Mouse (Mus musculus) neural tube, embryonic 12.5 days (tissue): Measurements from ENCODE around the gene Fam174b. TPM values are rescaled to one million over a fixed set of nuclear protein-coding genes. Genes with fewer than 3 reads are reported as not detected.

Source experiments
- ATAC-seq: fragments of 200-750 bp; cut with Nextera tagmentation; 2 replicates; pipeline ENCODE4 v1.8.0; 2017; ENCODE audit warnings: low read depth, mild to moderate bottlenecking, moderate TSS enrichment, moderate library complexity; ENCODE audit not compliant: low FRiP score
- H3K27ac ChIP-seq: fragments of 300-500 bp; sonication (generic); 2 replicates; pipeline ENCODE4 v1.5.1; 2016
- H3K27me3 ChIP-seq: fragments of 300-500 bp; sonication (generic); replicated peaks from 2 replicates; pipeline ENCODE4 v1.6.1; 2016; ENCODE audit warnings: mild to moderate bottlenecking
- H3K36me3 ChIP-seq: fragments of 300-500 bp; sonication (generic); 2 replicates; pipeline ENCODE4 v1.6.1; 2016; ENCODE audit warnings: mild to moderate bottlenecking
- H3K4me1 ChIP-seq: fragments of 300-500 bp; sonication (generic); 2 replicates; pipeline ENCODE4 v1.6.1; 2016
- H3K4me2 ChIP-seq: fragments of 300-500 bp; sonication (generic); replicated peaks from 2 replicates; pipeline ENCODE4 v1.6.1; 2016; ENCODE audit warnings: mild to moderate bottlenecking
- H3K4me3 ChIP-seq: fragments of 300-500 bp; sonication (generic); 2 replicates; pipeline ENCODE4 v1.5.1; 2016
- H3K9ac ChIP-seq: fragments of 300-500 bp; sonication (generic); 2 replicates; pipeline ENCODE4 v1.6.1; 2016; ENCODE audit warnings: mild to moderate bottlenecking
- H3K9me3 ChIP-seq: fragments of 300-500 bp; sonication (generic); 2 replicates; pipeline ENCODE4 v1.6.1; 2016; ENCODE audit warnings: mild to moderate bottlenecking
- WGBS: fragments of 180-500 bp; shearing (Covaris S2); methylation state at CpG from one replicate; pipeline ENCODE4 v1.1.7; 2016; 5-methylcytosine and 5-hydroxymethylcytosine counted together
- polyA plus RNA-seq: library from polyadenylated mRNA; unstranded; fragments of >200 nt; fragmentation: Nextera tagmentation; extraction: Ambion mirVana; gene quantifications from 2 replicates; pipeline ENCODE4 v1.2.1, GENCODE M21; 2016

Gene Fam174b
- polyA plus RNA-seq: 33.7 and 34.1 TPM in 2 replicates

DNA sequence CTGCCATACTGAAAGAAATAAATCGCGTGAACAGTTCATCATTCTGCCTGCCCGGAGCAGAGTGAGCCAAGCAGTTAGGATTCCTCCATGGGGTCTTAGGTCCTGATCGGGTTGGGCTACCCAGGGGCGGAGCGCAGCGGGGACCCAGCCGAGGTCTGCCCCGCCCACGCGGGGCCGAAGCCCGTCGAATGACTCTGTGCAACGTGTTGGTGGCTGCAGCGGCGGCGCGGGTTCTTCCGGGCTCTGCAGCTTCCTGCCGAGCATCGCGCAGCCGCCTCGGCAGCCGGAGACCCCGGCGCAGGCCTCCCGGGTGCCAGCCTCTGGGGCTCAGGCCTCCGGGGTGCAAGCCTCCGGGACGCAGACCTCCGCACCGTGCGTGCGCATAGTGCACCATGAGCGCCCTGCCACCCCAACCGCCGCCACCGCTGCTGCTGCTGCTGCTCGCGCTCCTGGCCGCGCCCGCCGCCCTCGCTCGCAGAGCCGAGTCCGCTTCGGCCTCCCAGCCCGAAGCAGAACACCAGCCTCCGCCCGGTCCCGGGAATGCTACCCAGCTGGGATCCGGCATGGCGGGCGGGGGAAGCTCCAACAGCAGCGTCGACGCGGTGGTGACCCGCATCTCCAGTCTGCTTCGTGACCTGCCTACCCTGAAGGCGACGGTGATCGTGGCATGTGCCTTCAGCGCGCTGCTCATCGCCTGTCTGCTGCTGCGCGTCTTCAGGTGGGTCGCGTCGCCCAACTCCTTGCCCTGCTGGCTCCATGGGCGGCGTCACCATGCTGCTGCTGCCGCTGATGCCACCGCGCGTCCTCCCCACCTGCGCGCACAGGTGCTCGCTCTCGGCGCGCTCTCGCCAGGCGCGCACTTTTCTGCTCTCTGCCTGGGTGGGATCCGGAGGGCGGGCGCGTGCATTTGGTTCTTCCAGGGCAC, at the start of gene Fam174b:
Gene Fam174b (plus strand): TSS at position 192 of the 925 bp plus-strand sequence.
- Histone ChIP-seq H3K27me3 (peaks cover 22% of the 10 kb centered on the region), H3K36me3 (no peaks in the 10 kb centered on the region), H3K4me2 (peak within 1 kb of the TSS; percentile 98), H3K9me3 (no peaks in the 10 kb centered on the region), H3K27ac (no peak within 1 kb of the TSS; the same call in 1 of the 2 replicates), H3K4me1 (peaks cover 15% of the 10 kb centered on the region), H3K4me3 (peak within 1 kb of the TSS; percentile 58), H3K9ac (peak within 1 kb of the TSS; percentile 77)
- peak; percentile 89 for ATAC-seq
- WGBS: 1% methylated on average over 94 of the region's 94 CpGs

DNA sequence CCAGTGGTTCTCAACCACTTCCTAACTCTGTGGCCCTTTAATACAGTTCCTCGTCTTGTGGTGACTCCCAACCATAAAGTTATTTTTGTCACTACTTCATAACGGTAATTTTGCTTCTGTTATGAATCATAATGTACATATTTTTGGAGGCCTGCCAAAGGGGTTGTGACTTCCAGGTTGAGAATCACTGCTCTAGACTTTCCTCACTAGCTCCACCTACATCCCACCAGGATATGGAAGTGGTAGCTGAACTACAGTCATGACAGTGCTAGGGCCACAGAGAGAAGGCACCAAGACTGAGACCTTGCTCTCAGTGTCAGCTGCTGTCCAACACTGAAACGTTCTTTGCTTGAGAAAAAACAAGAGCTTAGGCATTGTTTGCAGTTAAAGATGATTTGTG, 43.0 kb upstream of the Fam174b start:
- 80% methylated on average over 3 of the region's 3 CpGs for WGBS
- no peak for ATAC-seq

GRCm38 (mm10) chr7:73704305-73704704, 35.8 kb upstream of the Fam174b start:
- Histone ChIP-seq H3K4me3 (no peak overlapping the region), H3K36me3 (no peaks in the 10 kb centered on the region), H3K27ac (no peak overlapping the region), H3K4me2 (no peak overlapping the region), H3K27me3 (no peaks in the 10 kb centered on the region), H3K9ac (no peak overlapping the region), H3K9me3 (no peaks in the 10 kb centered on the region), H3K4me1 (no peaks in the 10 kb centered on the region)
- ATAC-seq: no peak

More for the DNA sequence above, 43.0 kb upstream of the Fam174b start:
- no peak overlapping the region for H3K9ac ChIP-seq
- H3K36me3 ChIP-seq: no peaks in the 10 kb centered on the region
- no peaks in the 10 kb centered on the region for H3K9me3 ChIP-seq
- no peak overlapping the region for H3K4me2 ChIP-seq
- H3K4me1 ChIP-seq: no peaks in the 10 kb centered on the region
- H3K27ac ChIP-seq: no peak overlapping the region
- no peaks in the 10 kb centered on the region for H3K27me3 ChIP-seq
- no peak overlapping the region for H3K4me3 ChIP-seq

GRCm38 (mm10) chr7:73713506-73713905, 26.6 kb upstream of the Fam174b start:
- WGBS: 90% methylated on average over 8 of the region's 8 CpGs
- H3K27ac ChIP-seq: no peak overlapping the region
- H3K4me2 ChIP-seq: no peak overlapping the region
- no peak overlapping the region for H3K9ac ChIP-seq
- no peaks in the 10 kb centered on the region for H3K27me3 ChIP-seq
- no peak for ATAC-seq
- peaks cover 5% of the 10 kb centered on the region; the same call in 1 of the 2 replicates for H3K9me3 ChIP-seq
- H3K36me3 ChIP-seq: no peaks in the 10 kb centered on the region
- no peak overlapping the region for H3K4me3 ChIP-seq
- H3K4me1 ChIP-seq: no peaks in the 10 kb centered on the region

DNA sequence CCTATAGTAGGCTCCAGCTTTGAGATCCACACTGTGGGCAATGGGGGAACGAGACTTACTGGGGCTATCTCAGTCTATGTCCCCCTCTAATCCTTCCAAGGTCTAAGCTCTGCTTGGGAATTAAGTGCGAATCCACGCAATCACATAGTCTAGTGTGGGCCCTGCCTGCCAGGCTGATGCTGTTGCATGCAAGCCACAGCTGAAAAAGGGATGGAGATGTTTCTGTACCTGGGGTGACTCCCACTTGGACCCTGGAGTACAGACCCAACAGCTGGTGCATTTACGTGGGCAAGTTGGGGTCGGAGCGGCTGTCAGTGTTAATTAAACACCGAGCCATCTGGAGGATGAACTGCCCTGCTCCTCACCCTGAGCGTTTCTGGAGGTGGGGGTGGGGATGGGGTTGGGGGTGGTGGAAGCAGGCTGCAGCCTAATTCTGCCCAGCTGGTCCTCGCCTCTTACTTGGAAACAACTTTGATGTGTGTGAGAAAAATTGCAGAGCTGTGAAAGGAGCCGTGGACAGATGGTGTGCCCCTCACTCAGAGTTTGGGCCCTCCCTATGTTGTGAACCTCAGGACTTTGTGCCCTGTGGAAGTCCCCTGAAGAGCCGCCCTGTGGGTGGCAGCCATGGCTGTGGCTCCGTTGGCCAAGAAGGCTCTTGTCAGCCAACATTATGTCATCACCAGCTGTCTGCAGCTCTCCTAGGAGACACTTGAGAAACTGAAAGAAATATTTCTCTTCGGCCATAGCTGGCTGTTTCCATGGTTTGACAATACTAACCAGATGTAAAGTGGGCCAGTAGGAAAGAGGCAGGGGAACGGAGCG, 24.0 kb upstream of the Fam174b start:
- ATAC-seq: peak; percentile 84
- Histone ChIP-seq H3K9ac (no peak overlapping the region), H3K4me3 (no peak overlapping the region), H3K36me3 (no peaks in the 10 kb centered on the region), H3K9me3 (peaks cover 5% of the 10 kb centered on the region; the same call in 1 of the 2 replicates), H3K4me2 (no peak overlapping the region), H3K4me1 (no peaks in the 10 kb centered on the region), H3K27me3 (no peaks in the 10 kb centered on the region), H3K27ac (no peak overlapping the region)
- WGBS: 49% methylated on average over 15 of the region's 15 CpGs

DNA sequence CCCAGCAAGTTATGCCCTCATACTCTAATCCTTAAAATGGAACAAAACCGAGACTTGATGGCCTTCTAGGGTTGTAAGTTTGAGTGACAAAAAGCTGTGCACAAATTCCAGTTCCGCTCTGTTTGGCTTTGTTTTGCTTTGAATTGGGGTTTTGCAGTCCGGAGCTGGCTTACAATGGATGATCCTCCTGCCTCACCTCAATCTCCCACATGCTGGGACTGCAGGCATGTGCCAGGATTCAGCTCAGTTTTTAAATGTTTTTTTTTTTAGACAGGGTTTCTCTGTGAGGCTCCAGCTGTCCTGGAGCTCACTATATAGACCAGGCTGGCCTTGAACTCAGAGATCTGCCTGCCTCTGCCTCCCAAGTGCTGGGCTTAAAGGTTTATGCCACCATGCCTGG, 23.3 kb upstream of the Fam174b start:
- Histone ChIP-seq H3K27ac (no peak overlapping the region), H3K9me3 (peaks cover 5% of the 10 kb centered on the region; the same call in 1 of the 2 replicates), H3K9ac (no peak overlapping the region), H3K4me2 (no peak overlapping the region), H3K36me3 (no peaks in the 10 kb centered on the region), H3K27me3 (no peaks in the 10 kb centered on the region), H3K4me3 (no peak overlapping the region), H3K4me1 (no peaks in the 10 kb centered on the region)
- ATAC-seq: no peak
- 65% methylated on average over 3 of the region's 3 CpGs for WGBS

- Histone ChIP-seq H3K9ac (no peak overlapping the region), H3K4me2 (no peak overlapping the region), H3K36me3 (no peaks in the 10 kb centered on the region), H3K9me3 (peaks cover 5% of the 10 kb centered on the region; the same call in 1 of the 2 replicates), H3K27ac (no peak overlapping the region), H3K27me3 (no peaks in the 10 kb centered on the region), H3K4me1 (no peaks in the 10 kb centered on the region), H3K4me3 (no peak overlapping the region)
- no peak for ATAC-seq
- WGBS: 84% methylated on average over 10 of the region's 10 CpGs
Measured at GRCm38 (mm10) chr7:73718031-73718430, 22.1 kb upstream of the Fam174b start.

GRCm38 (mm10) chr7:73718497-73719007, 21.6 kb upstream of the Fam174b start:
- H3K4me2 ChIP-seq: no peak overlapping the region
- no peaks in the 10 kb centered on the region for H3K36me3 ChIP-seq
- no peak for ATAC-seq
- no peak overlapping the region for H3K27ac ChIP-seq
- H3K4me1 ChIP-seq: no peaks in the 10 kb centered on the region
- H3K9ac ChIP-seq: no peak overlapping the region
- no peak overlapping the region for H3K4me3 ChIP-seq
- WGBS: 76% methylated on average over 5 of the region's 5 CpGs
- H3K27me3 ChIP-seq: no peaks in the 10 kb centered on the region
- H3K9me3 ChIP-seq: peaks cover 5% of the 10 kb centered on the region; the same call in 1 of the 2 replicates

- no peak for ATAC-seq
- Histone ChIP-seq H3K4me2 (no peak overlapping the region), H3K36me3 (no peaks in the 10 kb centered on the region), H3K9me3 (peaks cover 5% of the 10 kb centered on the region; the same call in 1 of the 2 replicates), H3K9ac (no peak overlapping the region), H3K27me3 (no peaks in the 10 kb centered on the region), H3K4me1 (no peaks in the 10 kb centered on the region), H3K27ac (no peak overlapping the region), H3K4me3 (no peak overlapping the region)
- 69% methylated on average over 3 of the region's 3 CpGs for WGBS
Measured at GRCm38 (mm10) chr7:73721046-73721445, 19.1 kb upstream of the Fam174b start.

DNA sequence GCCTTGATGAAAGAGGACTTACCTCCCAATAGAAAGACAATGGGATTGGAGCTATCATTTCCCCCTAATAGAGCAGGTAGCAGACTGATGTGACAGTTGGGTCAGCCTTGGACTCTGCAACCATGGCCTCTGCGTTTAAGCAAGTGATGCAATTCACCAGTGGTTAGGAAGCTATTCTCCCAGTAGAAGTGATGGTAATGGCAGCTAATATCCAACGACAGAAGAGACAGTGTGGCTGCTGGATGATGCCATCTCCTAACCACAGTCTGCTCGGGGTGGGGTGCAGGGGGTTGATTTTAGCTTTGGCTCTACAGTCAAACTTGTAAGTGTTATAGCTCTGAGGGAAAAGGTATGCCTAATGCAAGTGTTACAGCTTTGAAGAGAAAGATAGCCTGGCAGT, 18.3 kb upstream of the Fam174b start:
- H3K4me3 ChIP-seq: no peak overlapping the region
- 83% methylated on average over 3 of the region's 3 CpGs for WGBS
- no peak for ATAC-seq

GRCm38 (mm10) chr7:73729913-73730312, 10.2 kb upstream of the Fam174b start:
- no peak overlapping the region for H3K4me2 ChIP-seq
- H3K4me3 ChIP-seq: no peak overlapping the region
- no peaks in the 10 kb centered on the region for H3K27me3 ChIP-seq
- no peak overlapping the region for H3K27ac ChIP-seq
- 45% methylated on average over 7 of the region's 7 CpGs for WGBS
- no peaks in the 10 kb centered on the region for H3K4me1 ChIP-seq
- no peaks in the 10 kb centered on the region for H3K9me3 ChIP-seq
- no peaks in the 10 kb centered on the region for H3K36me3 ChIP-seq
- H3K9ac ChIP-seq: no peak overlapping the region
- ATAC-seq: 0 out of 2 replicates have a peak, but pooled peaks have one; percentile 50

More for the DNA sequence above, 18.3 kb upstream of the Fam174b start:
- H3K4me1 ChIP-seq: no peaks in the 10 kb centered on the region
- no peaks in the 10 kb centered on the region for H3K36me3 ChIP-seq
- no peak overlapping the region for H3K27ac ChIP-seq
- H3K27me3 ChIP-seq: no peaks in the 10 kb centered on the region
- no peak overlapping the region for H3K4me2 ChIP-seq
- H3K9me3 ChIP-seq: peaks cover 5% of the 10 kb centered on the region; the same call in 1 of the 2 replicates
- H3K9ac ChIP-seq: no peak overlapping the region
